Mouse (Mus musculus): ENCODE measurements around the gene Taar2.

GRCm38 (mm10) chr10:23951714-23952113 is 13.3 kb downstream of the Taar2 start:
- TF ChIP-seq CTCF (IDR thresholded peaks at IDR 0.05; ENCODE audit: extremely low read depth, insufficient read depth, low read length) (no peak), POLR2A (IDR thresholded peaks at IDR 0.05; ENCODE audit: extremely low read depth, insufficient read depth, low read length) (no peak)

Data from cortical plate, adult 2 months (tissue).